Mouse (Mus musculus) embryonic fibroblast, embryonic 13.5 days (primary cell): ENCODE measurements around the gene Kcnab3.

Source experiments
- CTCF ChIP-seq: IDR thresholded peaks from 2 replicates; pipeline ENCODE4 v1.5.1; 2011; ENCODE audit warnings: mild to moderate bottlenecking, control low read depth, low read length, moderate library complexity, borderline replicate concordance; ENCODE audit not compliant: insufficient read depth
- POLR2A ChIP-seq: IDR thresholded peaks from 2 replicates; pipeline ENCODE4 v1.6.1; 2011; ENCODE audit warnings: low read depth, mild to moderate bottlenecking, control low read depth, low read length, moderate library complexity

DNA sequence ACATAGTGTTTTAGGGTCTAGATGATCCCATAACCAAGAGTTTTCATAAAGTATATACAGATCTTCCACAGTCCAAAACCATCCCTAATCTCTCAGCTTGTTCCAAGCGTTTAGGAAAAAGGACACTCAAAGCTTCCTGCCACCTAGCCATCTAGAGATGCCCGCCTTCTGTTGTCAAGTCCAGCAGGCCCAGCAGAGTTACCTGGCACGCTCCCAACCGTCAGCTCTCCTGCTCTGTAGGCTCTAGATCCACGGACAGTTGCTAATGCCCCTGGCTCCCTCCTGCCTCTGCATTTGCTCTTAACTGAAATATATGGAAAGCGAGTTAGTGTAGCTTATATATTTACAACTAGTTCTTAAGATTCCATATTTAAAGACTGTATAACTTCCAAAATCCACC is 55.3 kb downstream of the Kcnab3 start:
- no peak for TF ChIP-seq POLR2A
- no peak for TF ChIP-seq CTCF
